Mouse (Mus musculus) forebrain, embryonic 11.5 days (tissue): Measurements from ENCODE around the gene Nfatc3. TPM values are rescaled to one million over a fixed set of nuclear protein-coding genes. Genes with fewer than 3 reads are reported as not detected.

ENCODE experiments used
- ATAC-seq: fragments of 200-750 bp; cut with Nextera tagmentation; replicated peaks from 2 replicates; pipeline ENCODE4 v1.8.0; 2017; ENCODE audit warnings: moderate TSS enrichment; ENCODE audit not compliant: low FRiP score
- DNase-seq: peaks from one replicate; pipeline ENCODE4 v3.0.0-alpha.2; 2017; ENCODE audit warnings: low spot score
- H3K27ac ChIP-seq: fragments of 300-500 bp; sonication (generic); 2 replicates; pipeline ENCODE4 v1.5.1; 2014; ENCODE audit warnings: low read depth, low read length
- H3K27me3 ChIP-seq: fragments of 300-500 bp; sonication (generic); 2 replicates; pipeline ENCODE4 v1.6.1; 2014; ENCODE audit warnings: mild to moderate bottlenecking, low read length, mixed read lengths; ENCODE audit not compliant: control insufficient read depth, insufficient read depth
- H3K36me3 ChIP-seq: fragments of 300-500 bp; sonication (generic); 2 replicates; pipeline ENCODE4 v1.6.1; 2014; ENCODE audit warnings: mild to moderate bottlenecking, low read length, moderate library complexity, mixed read lengths; ENCODE audit not compliant: control insufficient read depth, insufficient read depth
- H3K4me1 ChIP-seq: fragments of 300-500 bp; sonication (generic); replicated peaks from 2 replicates; pipeline ENCODE4 v1.6.1; 2014; ENCODE audit warnings: low read length, mixed read lengths; ENCODE audit not compliant: control insufficient read depth, insufficient read depth
- H3K4me2 ChIP-seq: fragments of 300-500 bp; sonication (generic); 2 replicates; pipeline ENCODE4 v1.6.1; 2014; ENCODE audit warnings: low read depth, mild to moderate bottlenecking, low read length, moderate library complexity, mixed read lengths; ENCODE audit not compliant: severe bottlenecking
- H3K4me3 ChIP-seq: fragments of 300-500 bp; sonication (generic); 2 replicates; pipeline ENCODE4 v1.5.1; 2014; ENCODE audit warnings: low read depth, low read length
- H3K9ac ChIP-seq: fragments of 300-500 bp; sonication (generic); 2 replicates; pipeline ENCODE4 v1.6.1; 2014; ENCODE audit warnings: low read length
- H3K9me3 ChIP-seq: fragments of 300-500 bp; sonication (generic); 2 replicates; pipeline ENCODE4 v1.6.1; 2016; ENCODE audit warnings: low read length, mixed read lengths; ENCODE audit not compliant: control insufficient read depth
- whole genome bisulfite sequencing: fragments of 180-500 bp; shearing (Covaris S2); extraction: QIAGEN DNeasy Blood & Tissue Kit; methylation state at CpG from one replicate; pipeline ENCODE4 v1.1.7; 2014; 5-methylcytosine and 5-hydroxymethylcytosine counted together
- polyA plus RNA-seq: library from polyadenylated mRNA; unstranded; fragments of >200 nt; fragmentation: Nextera tagmentation; extraction: Ambion mirVana; gene quantifications from 2 replicates; pipeline ENCODE4 v1.2.1, GENCODE M21; 2014

Gene Nfatc3
- polyA plus RNA-seq, 1 experiment from 2014 or later, result 5.3 TPM

GRCm38 (mm10) chr8:106066721-106067120 is 8.1 kb downstream of the Nfatc3 start:
- DNase-seq, result no peak
- no peaks in the 10 kb centered on the region for H3K27me3 ChIP-seq
- no peak overlapping the region for H3K27ac ChIP-seq
- no peak overlapping the region for H3K9ac ChIP-seq
- no peaks in the 10 kb centered on the region for H3K9me3 ChIP-seq
- 92% methylated on average over 2 of the region's 2 CpGs for WGBS
- no peak overlapping the region for H3K4me3 ChIP-seq
- no peaks in the 10 kb centered on the region for H3K36me3 ChIP-seq
- H3K4me2 ChIP-seq, result no peak overlapping the region
- no peak for ATAC-seq
- no peaks in the 10 kb centered on the region; the same call in 1 of the 2 replicates for H3K4me1 ChIP-seq

DNA sequence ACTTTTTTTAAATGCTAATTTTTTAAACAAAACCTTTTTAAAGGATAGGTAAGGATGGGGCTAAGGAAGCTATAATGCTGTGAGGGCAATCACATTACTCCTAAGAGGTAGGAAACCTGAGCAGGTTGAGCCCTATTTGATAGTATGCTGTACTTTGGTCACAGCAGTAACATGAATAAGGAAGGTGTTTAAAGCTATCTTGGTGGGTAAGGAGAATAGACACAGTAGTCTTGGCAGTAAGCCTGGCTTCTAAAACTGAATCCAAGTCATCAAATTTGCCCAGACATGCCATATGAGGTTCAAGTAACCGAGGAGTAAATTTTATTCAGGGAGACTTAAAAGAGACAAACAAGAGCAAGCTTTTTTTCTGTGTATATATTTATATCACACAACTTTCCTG is 10.9 kb downstream of the Nfatc3 start:
- Histone ChIP-seq H3K4me1 (no peaks in the 10 kb centered on the region), H3K4me3 (no peak overlapping the region), H3K9me3 (no peaks in the 10 kb centered on the region), H3K4me2 (no peak overlapping the region), H3K27me3 (no peaks in the 10 kb centered on the region), H3K9ac (no peak overlapping the region), H3K27ac (no peak overlapping the region), H3K36me3 (no peaks in the 10 kb centered on the region)
- 92% methylated on average over 1 of the region's 1 CpGs for WGBS
- no peak for ATAC-seq
- DNase-seq, result no peak

DNA sequence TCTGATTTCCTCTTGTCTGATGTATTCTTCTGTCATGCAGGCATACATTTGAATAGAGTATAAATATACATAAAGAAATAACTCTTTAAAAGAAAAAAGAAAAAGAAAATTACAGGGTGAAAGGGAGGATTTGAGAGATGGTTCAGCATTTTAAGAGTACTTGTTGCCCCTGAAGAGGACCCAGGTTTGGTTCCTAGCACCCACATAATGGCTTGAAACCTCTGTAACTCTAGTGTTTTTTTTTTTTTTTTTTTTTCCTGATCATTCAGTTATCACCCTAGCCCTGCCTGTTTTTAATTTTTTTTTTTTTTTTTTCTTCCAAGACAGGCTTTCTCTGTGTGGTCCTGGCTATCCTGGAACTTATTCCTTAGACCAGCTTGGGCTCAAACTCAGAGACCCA is 13.5 kb downstream of the Nfatc3 start:
- no peak overlapping the region for H3K9ac ChIP-seq
- ATAC-seq, result no peak
- H3K9me3 ChIP-seq, result no peaks in the 10 kb centered on the region
- H3K4me2 ChIP-seq, result no peak overlapping the region
- H3K4me3 ChIP-seq, result no peak overlapping the region
- no peaks in the 10 kb centered on the region for H3K36me3 ChIP-seq
- no peaks in the 10 kb centered on the region for H3K4me1 ChIP-seq
- no peak for DNase-seq
- H3K27ac ChIP-seq, result no peak overlapping the region
- H3K27me3 ChIP-seq, result no peaks in the 10 kb centered on the region

DNA sequence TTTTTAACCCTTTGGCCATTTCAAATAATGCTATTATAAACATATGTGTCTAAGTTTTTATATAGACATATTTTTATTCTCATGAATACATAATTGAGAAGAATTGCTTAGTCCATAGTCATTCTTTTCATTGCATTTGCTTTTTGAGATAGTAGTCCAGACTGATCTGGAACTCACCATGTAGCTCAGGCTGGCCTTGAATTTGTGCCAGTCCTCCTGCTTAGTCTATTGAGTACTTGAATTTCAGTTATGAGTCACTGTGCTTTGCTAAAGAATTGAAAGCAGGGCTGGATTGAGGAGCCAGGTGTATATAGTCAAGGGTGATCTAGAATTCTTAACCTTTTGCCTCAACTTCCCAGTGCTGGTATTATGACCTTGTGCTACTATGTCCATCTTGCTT is 15.6 kb downstream of the Nfatc3 start:
- Histone ChIP-seq H3K4me1 (no peaks in the 10 kb centered on the region), H3K4me2 (no peak overlapping the region), H3K36me3 (no peaks in the 10 kb centered on the region), H3K9ac (no peak overlapping the region), H3K4me3 (no peak overlapping the region), H3K27me3 (no peaks in the 10 kb centered on the region), H3K27ac (no peak overlapping the region), H3K9me3 (no peaks in the 10 kb centered on the region)
- no peak for DNase-seq
- ATAC-seq, result no peak

- H3K36me3 ChIP-seq, result no peaks in the 10 kb centered on the region
- WGBS, result 97% methylated on average over 1 of the region's 1 CpGs
- no peaks in the 10 kb centered on the region for H3K9me3 ChIP-seq
- H3K9ac ChIP-seq, result no peak overlapping the region
- no peak overlapping the region for H3K27ac ChIP-seq
- ATAC-seq, result no peak
- no peaks in the 10 kb centered on the region for H3K4me1 ChIP-seq
- no peak overlapping the region for H3K4me2 ChIP-seq
- no peaks in the 10 kb centered on the region for H3K27me3 ChIP-seq
- no peak overlapping the region for H3K4me3 ChIP-seq
- DNase-seq, result no peak
These were observed 16.0 kb downstream of the Nfatc3 start for GRCm38 (mm10) chr8:106074659-106075058.

DNA sequence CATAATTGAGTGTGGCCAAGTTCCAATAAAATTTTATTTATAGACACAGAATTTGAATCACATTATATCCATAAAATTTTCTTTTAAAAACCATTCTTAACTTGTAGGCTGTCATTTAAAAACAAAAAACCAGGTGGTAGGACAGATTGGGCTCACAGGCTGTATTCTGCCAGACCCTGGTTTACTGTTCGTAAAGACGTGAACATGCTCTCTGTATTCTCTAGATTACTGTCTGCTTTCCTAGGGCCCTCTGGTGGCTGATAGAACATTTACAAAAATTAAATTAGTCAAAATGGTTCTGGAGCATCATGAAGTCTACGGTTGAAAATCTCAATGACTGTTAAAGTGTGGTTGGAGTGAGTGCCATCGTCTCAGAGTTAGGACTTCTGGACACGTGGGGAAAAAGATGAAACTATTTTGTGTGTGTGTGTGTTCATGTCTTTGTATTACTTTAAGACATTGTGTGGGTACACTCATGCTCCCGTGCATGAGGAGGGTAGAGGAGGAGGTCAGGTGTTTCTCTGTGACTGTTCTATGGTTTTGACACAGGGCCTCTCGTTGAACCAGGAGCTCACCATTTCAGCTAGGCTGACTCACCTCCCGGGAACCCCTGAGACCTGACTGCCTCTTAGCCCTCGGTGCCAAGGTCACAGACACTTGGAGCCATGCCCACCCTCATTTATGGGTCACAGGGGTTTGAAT is 16.7 kb downstream of the Nfatc3 start:
- H3K36me3 ChIP-seq, result no peaks in the 10 kb centered on the region
- H3K9ac ChIP-seq, result no peak overlapping the region
- H3K9me3 ChIP-seq, result no peaks in the 10 kb centered on the region
- ATAC-seq (no peak), DNase-seq (no peak)
- H3K27me3 ChIP-seq, result no peaks in the 10 kb centered on the region
- no peak overlapping the region for H3K27ac ChIP-seq
- 88% methylated on average over 9 of the region's 9 CpGs for WGBS
- H3K4me1 ChIP-seq, result no peaks in the 10 kb centered on the region
- H3K4me2 ChIP-seq, result no peak overlapping the region
- no peak overlapping the region for H3K4me3 ChIP-seq

GRCm38 (mm10) chr8:106075863-106076174 is 17.2 kb downstream of the Nfatc3 start:
- no peaks in the 10 kb centered on the region for H3K4me1 ChIP-seq
- H3K9ac ChIP-seq, result no peak overlapping the region
- no peaks in the 10 kb centered on the region for H3K9me3 ChIP-seq
- WGBS, result 97% methylated on average over 5 of the region's 5 CpGs
- ATAC-seq, result no peak
- no peaks in the 10 kb centered on the region for H3K27me3 ChIP-seq
- DNase-seq, result no peak
- no peaks in the 10 kb centered on the region for H3K36me3 ChIP-seq
- H3K27ac ChIP-seq, result no peak overlapping the region
- H3K4me2 ChIP-seq, result no peak overlapping the region
- H3K4me3 ChIP-seq, result no peak overlapping the region

DNA sequence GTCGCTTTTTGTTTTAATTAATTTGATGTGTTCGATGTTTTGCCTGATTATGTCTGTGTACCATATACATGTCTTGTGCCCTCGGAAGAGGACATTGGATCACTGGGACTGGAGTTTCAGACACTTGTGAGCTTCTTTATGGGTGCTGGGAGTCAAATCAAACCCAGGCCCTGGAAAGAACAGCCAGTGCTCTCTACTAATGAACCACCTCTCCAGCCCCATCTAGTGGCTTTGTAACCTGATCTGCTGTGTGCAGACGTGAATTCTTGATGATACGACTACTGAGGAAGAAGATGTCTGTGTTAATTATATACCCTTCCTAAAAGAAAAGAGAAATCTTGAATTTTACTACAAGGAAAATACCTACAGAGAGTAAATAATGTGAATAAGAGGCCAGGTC is 18.0 kb downstream of the Nfatc3 start:
- H3K4me1 ChIP-seq, result no peaks in the 10 kb centered on the region
- no peak for DNase-seq
- H3K27me3 ChIP-seq, result no peaks in the 10 kb centered on the region
- no peaks in the 10 kb centered on the region for H3K9me3 ChIP-seq
- H3K36me3 ChIP-seq, result no peaks in the 10 kb centered on the region
- 85% methylated on average over 5 of the region's 5 CpGs for WGBS
- H3K9ac ChIP-seq, result no peak overlapping the region
- ATAC-seq, result no peak
- H3K27ac ChIP-seq, result no peak overlapping the region
- H3K4me2 ChIP-seq, result no peak overlapping the region
- H3K4me3 ChIP-seq, result no peak overlapping the region

- Histone ChIP-seq H3K27me3 (no peaks in the 10 kb centered on the region), H3K27ac (no peak overlapping the region), H3K4me2 (no peak overlapping the region), H3K4me3 (no peak overlapping the region), H3K9me3 (no peaks in the 10 kb centered on the region), H3K36me3 (no peaks in the 10 kb centered on the region; the same call in 1 of the 2 replicates), H3K4me1 (no peaks in the 10 kb centered on the region), H3K9ac (no peak overlapping the region)
- DNase-seq (no peak), ATAC-seq (no peak)
- WGBS, result 93% methylated on average over 1 of the region's 1 CpGs
These were observed 18.9 kb downstream of the Nfatc3 start for GRCm38 (mm10) chr8:106077452-106078067.
